Mouse (Mus musculus) limb, embryonic 12.5 days (tissue): Measurements from ENCODE around the gene Tead1. TPM values are rescaled to one million over a fixed set of nuclear protein-coding genes. Genes with fewer than 3 reads are reported as not detected.

Experiments used
- ATAC-seq: fragments of 200-750 bp; cut with Nextera tagmentation; 2 replicates; pipeline ENCODE4 v1.8.0; 2017; ENCODE audit warnings: low read depth, moderate TSS enrichment; ENCODE audit not compliant: insufficient number of reproducible peaks, insufficient read depth, low FRiP score, low TSS enrichment
- H3K27ac ChIP-seq: fragments of 300-500 bp; sonication (generic); 2 replicates; pipeline ENCODE4 v1.5.1; 2016; ENCODE audit warnings: mild to moderate bottlenecking, moderate library complexity
- H3K27me3 ChIP-seq: fragments of 300-500 bp; sonication (generic); 2 replicates; pipeline ENCODE4 v1.6.1; 2016; ENCODE audit warnings: mild to moderate bottlenecking, moderate library complexity
- H3K36me3 ChIP-seq: fragments of 300-500 bp; sonication (generic); 2 replicates; pipeline ENCODE4 v1.6.1; 2016; ENCODE audit warnings: mild to moderate bottlenecking, moderate library complexity
- H3K4me1 ChIP-seq: fragments of 300-500 bp; sonication (generic); replicated peaks from 2 replicates; pipeline ENCODE4 v1.6.1; 2016
- H3K4me2 ChIP-seq: fragments of 300-500 bp; sonication (generic); 2 replicates; pipeline ENCODE4 v1.6.1; 2016; ENCODE audit warnings: mild to moderate bottlenecking, moderate library complexity
- H3K4me3 ChIP-seq: fragments of 300-500 bp; sonication (generic); replicated peaks from 2 replicates; pipeline ENCODE4 v1.5.1; 2016; ENCODE audit warnings: mild to moderate bottlenecking
- H3K9ac ChIP-seq: fragments of 300-500 bp; sonication (generic); replicated peaks from 2 replicates; pipeline ENCODE4 v1.6.1; 2016; ENCODE audit warnings: mild to moderate bottlenecking, moderate library complexity
- H3K9me3 ChIP-seq: fragments of 300-500 bp; sonication (generic); 2 replicates; pipeline ENCODE4 v1.6.1; 2016; ENCODE audit warnings: mild to moderate bottlenecking, moderate library complexity
- WGBS: fragments of 180-500 bp; shearing (Covaris S2); methylation state at CpG from one replicate; pipeline ENCODE4 v1.1.7; 2016; 5-methylcytosine and 5-hydroxymethylcytosine counted together
- polyA plus RNA-seq: library from polyadenylated mRNA; unstranded; fragments of >200 nt; fragmentation: Nextera tagmentation; extraction: Ambion mirVana; gene quantifications from 2 replicates; pipeline ENCODE4 v1.2.1, GENCODE M21; 2016

Tead1 gene
- polyA plus RNA-seq, 1 experiment from 2014 or later: 43.6 TPM

GRCm38 (mm10) chr7:112819833-112820232, 140.7 kb downstream of the Tead1 start:
- H3K9me3 ChIP-seq: no peaks in the 10 kb centered on the region
- peaks cover 83% of the 10 kb centered on the region for H3K4me1 ChIP-seq
- no peak overlapping the region for H3K4me3 ChIP-seq
- H3K36me3 ChIP-seq: no peaks in the 10 kb centered on the region
- H3K9ac ChIP-seq: no peak overlapping the region
- H3K27me3 ChIP-seq: no peaks in the 10 kb centered on the region
- WGBS: 48% methylated on average over 4 of the region's 4 CpGs
- peak overlapping the region; percentile 35; the same call in 1 of the 2 replicates for H3K27ac ChIP-seq
- no peak overlapping the region for H3K4me2 ChIP-seq
- no peak for ATAC-seq

- no peak overlapping the region for H3K9ac ChIP-seq
- H3K9me3 ChIP-seq: no peaks in the 10 kb centered on the region
- H3K4me1 ChIP-seq: peaks cover 93% of the 10 kb centered on the region
- no peak for ATAC-seq
- no peaks in the 10 kb centered on the region for H3K27me3 ChIP-seq
- no peak overlapping the region for H3K4me3 ChIP-seq
- 10% methylated on average over 5 of the region's 5 CpGs for WGBS
- peak overlapping the region; percentile 73 for H3K27ac ChIP-seq
- no peaks in the 10 kb centered on the region for H3K36me3 ChIP-seq
- H3K4me2 ChIP-seq: peak overlapping the region; percentile 42
Observed at GRCm38 (mm10) chr7:112822879-112823278, 143.8 kb downstream of the Tead1 start.

GRCm38 (mm10) chr7:112823621-112824020, 144.5 kb downstream of the Tead1 start:
- H3K27ac ChIP-seq: peak overlapping the region; percentile 73
- no peak for ATAC-seq
- no peaks in the 10 kb centered on the region for H3K27me3 ChIP-seq
- 3% methylated on average over 5 of the region's 5 CpGs for WGBS
- peaks cover 98% of the 10 kb centered on the region for H3K4me1 ChIP-seq
- H3K36me3 ChIP-seq: no peaks in the 10 kb centered on the region
- H3K4me2 ChIP-seq: peak overlapping the region; percentile 42
- H3K9me3 ChIP-seq: no peaks in the 10 kb centered on the region
- no peak overlapping the region for H3K9ac ChIP-seq
- peak overlapping the region; percentile 18; the same call in 1 of the 2 replicates for H3K4me3 ChIP-seq

DNA sequence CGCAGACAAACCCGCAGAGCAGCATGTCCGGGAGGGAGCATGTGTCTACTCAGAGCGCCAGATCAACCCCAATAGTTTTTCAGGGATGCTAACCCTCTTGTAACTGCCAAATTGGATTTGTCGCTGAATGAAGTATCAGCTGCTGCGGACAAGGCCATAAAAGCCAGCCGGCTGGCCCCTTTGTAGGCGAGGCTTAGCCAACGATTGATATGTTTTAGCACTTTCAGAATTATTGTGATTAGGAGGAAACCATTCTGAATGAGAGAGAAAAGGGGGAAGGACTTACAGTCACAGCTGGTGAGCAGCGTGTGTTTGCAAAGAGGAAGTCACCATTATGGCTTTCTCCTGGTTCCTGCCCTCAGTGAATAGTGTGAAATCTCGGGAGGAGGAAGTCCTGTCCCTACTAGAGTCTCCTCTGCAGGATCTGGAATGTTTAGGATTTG, 146.2 kb downstream of the Tead1 start:
- no peaks in the 10 kb centered on the region for H3K9me3 ChIP-seq
- H3K27me3 ChIP-seq: no peaks in the 10 kb centered on the region
- WGBS: 8% methylated on average over 11 of the region's 11 CpGs
- H3K4me2 ChIP-seq: peak overlapping the region; percentile 47
- no peaks in the 10 kb centered on the region for H3K36me3 ChIP-seq
- H3K4me3 ChIP-seq: no peak overlapping the region
- ATAC-seq: no peak
- H3K9ac ChIP-seq: no peak overlapping the region
- peaks cover 92% of the 10 kb centered on the region for H3K4me1 ChIP-seq
- H3K27ac ChIP-seq: peak overlapping the region; percentile 91

DNA sequence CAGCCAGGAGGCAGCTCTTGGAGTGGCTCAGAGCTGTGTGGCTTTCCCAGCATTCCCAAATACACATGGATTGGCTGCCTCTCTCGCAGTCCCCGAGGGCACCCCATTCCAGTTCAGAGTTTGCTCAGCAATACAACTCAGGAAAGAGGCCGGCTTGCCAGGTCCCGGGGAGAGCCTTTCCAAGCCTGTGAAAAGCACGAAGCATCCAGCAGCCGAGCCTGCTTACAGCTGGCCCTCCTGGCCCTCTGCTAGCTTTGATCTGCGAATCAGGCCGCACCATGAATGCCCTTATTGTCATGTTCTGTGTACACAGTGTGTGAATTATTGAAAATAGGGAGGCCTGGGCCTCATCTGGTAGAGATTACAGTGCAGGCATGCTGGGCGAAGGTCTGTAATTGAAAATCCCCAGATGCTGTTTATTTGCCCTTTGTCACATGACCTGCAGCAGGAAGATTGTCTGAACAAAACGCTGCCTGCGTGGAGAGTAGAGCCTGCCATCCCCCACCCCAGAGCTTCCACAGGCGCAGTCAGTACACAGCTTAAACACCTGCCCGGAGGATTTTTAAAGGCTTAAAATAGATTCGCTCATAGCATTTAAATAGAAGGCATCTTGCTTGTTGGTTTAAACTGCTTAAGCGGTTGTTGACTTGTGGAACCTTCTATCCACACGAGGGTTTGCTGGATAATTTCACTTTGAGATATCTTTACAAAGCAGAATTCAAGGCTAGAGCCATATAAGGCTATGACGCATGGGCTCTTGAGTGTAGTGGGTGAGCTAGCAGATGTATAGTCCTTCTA, 147.2 kb downstream of the Tead1 start:
- no peaks in the 10 kb centered on the region for H3K9me3 ChIP-seq
- H3K4me2 ChIP-seq: peak overlapping the region; percentile 47
- H3K9ac ChIP-seq: no peak overlapping the region
- 7% methylated on average over 17 of the region's 17 CpGs for WGBS
- ATAC-seq: peak; percentile 90
- peaks cover 83% of the 10 kb centered on the region for H3K4me1 ChIP-seq
- H3K36me3 ChIP-seq: no peaks in the 10 kb centered on the region
- no peaks in the 10 kb centered on the region for H3K27me3 ChIP-seq
- peak overlapping the region; percentile 91 for H3K27ac ChIP-seq
- peak overlapping the region; percentile 12; the same call in 1 of the 2 replicates for H3K4me3 ChIP-seq

DNA sequence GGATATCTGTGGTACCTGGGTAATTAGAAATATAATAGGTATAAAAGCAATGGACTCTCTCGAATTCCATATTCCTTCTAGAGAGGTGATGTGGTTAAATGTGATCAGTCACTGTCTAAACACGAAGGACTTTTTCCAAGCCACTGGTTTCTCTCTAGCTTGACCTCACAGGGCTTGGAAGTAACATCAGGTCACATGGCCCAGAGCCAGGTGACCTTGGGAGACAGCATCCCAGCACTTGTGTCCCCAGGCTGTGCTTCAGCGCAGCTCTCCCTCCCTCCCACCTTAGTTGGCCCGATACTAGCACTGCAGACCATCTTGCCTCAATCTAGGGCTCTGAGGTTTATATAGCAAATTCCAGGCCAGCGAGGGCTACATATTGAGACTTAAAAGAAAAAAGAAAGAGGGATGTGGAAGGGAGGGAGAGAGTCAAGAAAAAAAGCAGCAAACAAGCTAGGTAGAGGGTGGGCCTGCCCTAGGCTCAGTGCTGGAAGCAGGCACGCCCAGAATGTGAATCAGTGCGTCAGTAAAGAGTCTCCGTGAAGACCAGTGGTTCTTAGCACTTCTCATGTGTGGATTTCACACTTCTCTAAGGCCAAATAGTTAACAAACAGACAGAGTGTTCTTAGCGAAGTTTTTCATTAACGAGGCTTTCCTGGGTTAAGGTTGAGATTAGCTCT, 149.0 kb downstream of the Tead1 start:
- 36% methylated on average over 10 of the region's 10 CpGs for WGBS
- Histone ChIP-seq H3K4me3 (no peak overlapping the region), H3K36me3 (no peaks in the 10 kb centered on the region), H3K9me3 (no peaks in the 10 kb centered on the region), H3K4me2 (no peak overlapping the region), H3K27me3 (no peaks in the 10 kb centered on the region), H3K27ac (peak overlapping the region; percentile 70), H3K9ac (no peak overlapping the region; the same call in 1 of the 2 replicates), H3K4me1 (peaks cover 71% of the 10 kb centered on the region)
- no peak for ATAC-seq

DNA sequence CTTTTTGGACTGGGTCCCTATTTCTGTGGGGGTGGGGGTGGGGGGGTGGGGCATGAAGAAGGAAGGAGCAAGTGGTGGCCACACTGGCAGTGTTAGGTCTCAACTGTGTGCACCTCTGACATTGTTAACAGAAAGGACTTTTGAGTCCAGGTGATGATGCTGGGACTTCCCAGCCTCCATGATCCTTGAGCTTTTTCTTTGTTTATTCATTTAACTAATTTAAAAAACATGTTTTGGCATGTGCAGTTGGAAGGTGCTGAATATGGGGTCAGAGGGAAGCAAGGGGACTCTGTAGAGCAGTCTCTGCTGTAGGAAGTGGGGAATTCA, 149.5 kb downstream of the Tead1 start:
- no peak for ATAC-seq

GRCm38 (mm10) chr7:112830946-112831345, 151.8 kb downstream of the Tead1 start:
- H3K9ac ChIP-seq: no peak overlapping the region
- ATAC-seq: no peak
- H3K4me3 ChIP-seq: no peak overlapping the region
- no peaks in the 10 kb centered on the region for H3K9me3 ChIP-seq
- H3K27me3 ChIP-seq: no peaks in the 10 kb centered on the region
- H3K4me1 ChIP-seq: peaks cover 54% of the 10 kb centered on the region
- H3K4me2 ChIP-seq: no peak overlapping the region
- 86% methylated on average over 4 of the region's 4 CpGs for WGBS
- no peak overlapping the region for H3K27ac ChIP-seq
- no peaks in the 10 kb centered on the region for H3K36me3 ChIP-seq

More for the DNA sequence above, 149.5 kb downstream of the Tead1 start:
- peak overlapping the region; percentile 70 for H3K27ac ChIP-seq
- H3K9me3 ChIP-seq: no peaks in the 10 kb centered on the region
- no peaks in the 10 kb centered on the region for H3K27me3 ChIP-seq
- H3K36me3 ChIP-seq: no peaks in the 10 kb centered on the region
- peaks cover 69% of the 10 kb centered on the region for H3K4me1 ChIP-seq
- H3K4me3 ChIP-seq: no peak overlapping the region
- no peak overlapping the region for H3K4me2 ChIP-seq
- no peak overlapping the region; the same call in 1 of the 2 replicates for H3K9ac ChIP-seq

GRCm38 (mm10) chr7:112831446-112831845, 152.3 kb downstream of the Tead1 start:
- Histone ChIP-seq H3K9me3 (no peaks in the 10 kb centered on the region), H3K4me1 (peaks cover 49% of the 10 kb centered on the region), H3K36me3 (no peaks in the 10 kb centered on the region), H3K27me3 (no peaks in the 10 kb centered on the region), H3K9ac (no peak overlapping the region), H3K4me3 (no peak overlapping the region), H3K4me2 (no peak overlapping the region), H3K27ac (no peak overlapping the region)
- ATAC-seq: no peak
- 66% methylated on average over 4 of the region's 4 CpGs for WGBS

DNA sequence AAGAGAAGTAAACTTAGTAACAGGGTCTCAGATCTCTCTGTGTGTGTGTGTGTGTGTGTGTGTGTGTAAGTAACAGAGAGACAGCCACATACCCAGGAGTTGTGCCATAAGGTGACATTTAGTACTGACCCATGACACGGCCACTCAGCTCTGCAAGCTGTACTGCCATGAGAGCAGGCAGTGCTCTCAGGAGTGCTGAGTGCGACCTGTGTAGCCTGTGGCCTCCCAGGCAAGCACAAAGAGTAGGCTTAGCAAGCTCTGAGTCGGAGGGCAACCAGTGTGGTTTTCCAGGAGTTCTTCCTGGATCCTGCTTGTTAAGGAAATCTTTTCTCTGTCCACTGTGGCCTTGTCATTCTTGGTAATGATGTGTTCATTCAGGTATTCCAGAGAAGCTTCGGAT, 154.0 kb downstream of the Tead1 start:
- H3K9ac ChIP-seq: no peak overlapping the region
- H3K36me3 ChIP-seq: no peaks in the 10 kb centered on the region
- H3K4me1 ChIP-seq: peaks cover 32% of the 10 kb centered on the region
- ATAC-seq: no peak
- WGBS: 79% methylated on average over 4 of the region's 4 CpGs
- H3K9me3 ChIP-seq: no peaks in the 10 kb centered on the region
- H3K27me3 ChIP-seq: no peaks in the 10 kb centered on the region
- H3K27ac ChIP-seq: no peak overlapping the region; the same call in 1 of the 2 replicates
- H3K4me3 ChIP-seq: no peak overlapping the region
- no peak overlapping the region for H3K4me2 ChIP-seq

DNA sequence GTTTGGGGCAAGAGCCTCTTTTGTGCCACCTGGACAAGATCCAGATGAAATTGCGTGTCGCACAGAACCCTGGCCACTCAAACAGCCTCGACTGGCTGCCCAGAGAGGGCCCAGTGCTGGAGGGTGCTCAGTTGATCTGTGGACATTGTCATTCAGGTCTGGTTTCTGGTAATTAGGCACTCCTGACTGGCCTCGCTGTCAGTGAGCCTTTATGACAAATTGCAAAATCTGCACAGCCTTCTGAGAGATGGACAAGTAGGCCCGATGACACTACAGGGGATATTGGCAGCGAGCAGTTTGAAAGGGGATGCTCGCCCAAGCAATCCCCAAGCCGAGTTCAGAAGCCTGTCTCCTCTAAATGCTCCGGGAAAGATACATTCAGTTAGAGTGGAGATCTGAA, 157.0 kb downstream of the Tead1 start:
- 93% methylated on average over 9 of the region's 9 CpGs for WGBS
- Histone ChIP-seq H3K4me2 (no peak overlapping the region), H3K27ac (no peak overlapping the region), H3K36me3 (peaks cover 4% of the 10 kb centered on the region; the same call in 1 of the 2 replicates), H3K9me3 (no peaks in the 10 kb centered on the region), H3K4me3 (no peak overlapping the region), H3K4me1 (peaks cover 30% of the 10 kb centered on the region), H3K9ac (no peak overlapping the region), H3K27me3 (no peaks in the 10 kb centered on the region)
- ATAC-seq: no peak
